Mouse (Mus musculus) thymus, adult 2 months (tissue): ENCODE data around the gene Gng8.

ENCODE experiments used
- CTCF ChIP-seq: fragments of 200-500 bp; IDR thresholded peaks from 2 replicates; pipeline ENCODE4 v1.5.1; 2012; ENCODE audit warnings: mild to moderate bottlenecking, control low read depth, low read length, moderate library complexity, borderline replicate concordance; ENCODE audit not compliant: control insufficient read depth, poor library complexity, insufficient read depth; ENCODE audit errors: extremely low read depth
- POLR2A ChIP-seq: fragments of 200-500 bp; IDR thresholded peaks from 2 replicates; pipeline ENCODE4 v1.6.1; 2012; ENCODE audit warnings: mild to moderate bottlenecking, low read length, control low read depth, moderate library complexity; ENCODE audit not compliant: control insufficient read depth, poor library complexity, insufficient read depth; ENCODE audit errors: extremely low read depth

DNA sequence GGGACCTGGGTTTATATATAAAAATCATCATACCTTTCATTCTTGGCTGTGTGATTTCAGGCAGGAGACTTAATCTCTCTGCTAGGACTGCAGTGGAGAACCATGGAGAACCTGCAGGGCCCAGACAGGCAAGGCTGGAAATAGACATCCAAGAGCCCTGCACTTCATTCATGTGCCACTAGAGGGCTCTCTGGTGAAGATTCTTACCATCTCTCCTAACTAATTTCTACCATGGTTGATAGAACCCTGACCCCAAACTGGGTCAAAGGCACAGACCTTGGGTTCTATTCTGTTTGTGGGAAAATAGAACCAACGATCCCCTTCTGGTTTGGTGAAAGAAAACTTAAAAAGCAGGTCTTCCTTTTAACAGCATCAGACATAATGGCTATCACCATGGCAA is 39.3 kb downstream of the Gng8 start:
- TF ChIP-seq CTCF: no peak
- no peak for TF ChIP-seq POLR2A
